In the genomic region with DNA sequence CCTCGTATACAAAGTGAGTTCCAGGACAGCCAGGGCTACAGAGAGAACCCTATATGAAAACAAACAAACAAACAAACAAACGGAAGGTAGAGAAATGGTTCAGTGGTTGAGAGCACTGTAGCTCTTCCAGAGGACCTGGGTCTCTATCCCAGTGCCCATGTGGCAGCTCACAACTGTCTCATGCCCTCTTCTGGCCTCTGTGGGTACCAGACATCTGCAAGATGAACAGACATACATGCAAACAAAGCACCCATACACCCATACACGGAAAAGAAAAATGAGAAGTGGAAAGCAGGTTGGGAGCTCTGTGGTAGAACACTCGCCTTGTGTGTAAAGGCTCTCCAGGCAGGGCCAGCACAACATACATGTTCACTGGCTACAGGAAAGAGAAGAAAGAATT, we compare ENCODE assay signal across 18 mouse cellular contexts. TPM values are rescaled to one million over a fixed set of nuclear protein-coding genes. Genes with fewer than 3 reads are reported as not detected.
DNase-seq lines count a peak whose midpoint lies in the region; ATAC-seq and TF ChIP-seq lines count a peak whose summit lies in the region.
"Had no signal": no experiment of that assay in that cellular context is flagged by ENCODE, and none has a peak within 500 bp of the region (broad histone marks: within the 10 kb centered on the region; RNA-seq: fewer than 3 reads in every experiment).

No protein-coding gene starts in this region.

- no peaks in the 10 kb centered on the region for H3K79me2 ChIP-seq in heart, adult 2 months (replicated peaks; ENCODE audit: control insufficient read depth, insufficient read depth, low read length)

- H3K9me3 ChIP-seq in heart, embryonic 12.5 days (replicated peaks), result no peaks in the 10 kb centered on the region
- no peaks in the 10 kb centered on the region for H3K9me3 ChIP-seq in hindbrain, embryonic 14.5 days (ENCODE audit: control insufficient read depth, low read length)
- no peaks in the 10 kb centered on the region for H3K9me3 ChIP-seq in lung, postnatal 0 days (ENCODE audit: low read length)
- H3K9me3 ChIP-seq: forebrain, embryonic 12.5 days; kidney, embryonic 15.5 days; midbrain, embryonic 12.5 days; neural tube, embryonic 13.5 days had no signal

- no peaks in the 10 kb centered on the region; the same call in 1 of the 2 replicates for H3K27me3 ChIP-seq in heart, adult 2 months (ENCODE audit: control insufficient read depth, insufficient read depth, low read length)
- H3K27me3 ChIP-seq in heart, embryonic 12.5 days (replicated peaks), result no peaks in the 10 kb centered on the region
- no peaks in the 10 kb centered on the region for H3K27me3 ChIP-seq in thymus, adult 2 months (ENCODE audit: control insufficient read depth, insufficient read depth, low read length)
- no peaks in the 10 kb centered on the region for H3K27me3 ChIP-seq in hindbrain, embryonic 14.5 days (ENCODE audit: control insufficient read depth, insufficient read depth, low read length)
- no peaks in the 10 kb centered on the region for H3K27me3 ChIP-seq in lung, postnatal 0 days (replicated peaks; ENCODE audit: insufficient read depth, low read length)
- H3K27me3 ChIP-seq: forebrain, embryonic 12.5 days; kidney, embryonic 15.5 days; midbrain, embryonic 12.5 days; neural tube, embryonic 13.5 days had no signal

- TF ChIP-seq EP300 in heart, adult 2 months (IDR thresholded peaks at IDR 0.05; ENCODE audit: insufficient read depth, low read depth, low read length), result no peak
- no peak for TF ChIP-seq EP300 in lung, postnatal 0 days (IDR thresholded peaks at IDR 0.05)

- 88% methylated on average over 4 of the region's 4 CpGs for WGBS in heart, adult 2 months
- 68% methylated on average over 4 of the region's 4 CpGs for WGBS in heart, embryonic 12.5 days
- WGBS in thymus, adult 2 months, result 72% methylated on average over 4 of the region's 4 CpGs
- 73% methylated on average over 4 of the region's 4 CpGs for WGBS in hindbrain, embryonic 14.5 days
- 64% methylated on average over 4 of the region's 4 CpGs for WGBS in lung, postnatal 0 days

- no peak for TF ChIP-seq POLR2A in heart, adult 2 months (IDR thresholded peaks at IDR 0.05; ENCODE audit: insufficient read depth, low read depth, low read length)
- no peak for TF ChIP-seq POLR2A in thymus, adult 2 months (IDR thresholded peaks at IDR 0.05; ENCODE audit: control insufficient read depth, extremely low read depth, insufficient read depth, low read length, poor library complexity)

- peak overlapping the region; percentile 20 for H3K27ac ChIP-seq in heart, adult 2 months
- no peak overlapping the region for H3K27ac ChIP-seq in heart, embryonic 12.5 days (ENCODE audit: poor library complexity, severe bottlenecking)
- no peak overlapping the region for H3K27ac ChIP-seq in thymus, adult 2 months (ENCODE audit: control insufficient read depth, insufficient read depth, low read length)
- no peak overlapping the region for H3K27ac ChIP-seq in hindbrain, embryonic 14.5 days
- H3K27ac ChIP-seq in lung, postnatal 0 days (ENCODE audit: low read length), result no peak overlapping the region
- H3K27ac ChIP-seq: forebrain, embryonic 12.5 days; hindbrain, postnatal 0 days; kidney, embryonic 15.5 days; midbrain, embryonic 12.5 days; neural tube, embryonic 13.5 days had no signal

- no peak for DNase-seq in heart, adult 2 months
- peak; percentile 39 for DNase-seq in thymus, postnatal 14 days
- no peak for DNase-seq in thymus, adult 2 months
- DNase-seq in induced T-regulatory cell, adult 2 months (ENCODE audit: low read depth), result peak; percentile 23
- DNase-seq in hindbrain, embryonic 14.5 days (ENCODE audit: low spot score), result no peak
- DNase-seq in lung, postnatal 0 days (ENCODE audit: low spot score), result no peak
- DNase-seq: cerebellum, postnatal 14 days; gastrocnemius, postnatal 25 days; layer of hippocampus, postnatal 36 days; lung, postnatal 4 days; right cerebral cortex, postnatal 25 days had no signal

- TF ChIP-seq CTCF in heart, adult 2 months (IDR thresholded peaks at IDR 0.05), result no peak
- no peak for TF ChIP-seq CTCF in thymus, adult 2 months (IDR thresholded peaks at IDR 0.05; ENCODE audit: borderline replicate concordance, control insufficient read depth, extremely low read depth, insufficient read depth, low read length, poor library complexity)
- TF ChIP-seq CTCF in lung, postnatal 0 days (IDR thresholded peaks at IDR 0.05), result no peak

- ATAC-seq in heart, embryonic 12.5 days (ENCODE audit: insufficient number of reproducible peaks, low FRiP score), result no peak
- no peak for ATAC-seq in hindbrain, embryonic 14.5 days (ENCODE audit: low FRiP score)
- ATAC-seq in lung, postnatal 0 days, result no peak
- ATAC-seq: hindbrain, postnatal 0 days had no signal

- no peak overlapping the region for H3K4me3 ChIP-seq in heart, adult 2 months
- no peak overlapping the region for H3K4me3 ChIP-seq in heart, embryonic 12.5 days
- H3K4me3 ChIP-seq in thymus, adult 2 months (ENCODE audit: control insufficient read depth, insufficient read depth, low read length), result no peak overlapping the region
- H3K4me3 ChIP-seq in hindbrain, embryonic 14.5 days (replicated peaks; ENCODE audit: low read length), result no peak overlapping the region
- no peak overlapping the region for H3K4me3 ChIP-seq in lung, postnatal 0 days (ENCODE audit: low read depth, low read length)
- H3K4me3 ChIP-seq: forebrain, embryonic 12.5 days; kidney, embryonic 15.5 days; midbrain, embryonic 12.5 days; neural tube, embryonic 13.5 days had no signal

- no peak overlapping the region for H3K9ac ChIP-seq in heart, adult 2 months (ENCODE audit: low read depth, low read length)
- no peak overlapping the region for H3K9ac ChIP-seq in heart, embryonic 12.5 days
- H3K9ac ChIP-seq in hindbrain, embryonic 14.5 days, result no peak overlapping the region
- no peak overlapping the region for H3K9ac ChIP-seq in lung, postnatal 0 days (replicated peaks; ENCODE audit: low read depth)
- H3K9ac ChIP-seq: forebrain, embryonic 12.5 days; kidney, embryonic 15.5 days; midbrain, embryonic 12.5 days; neural tube, embryonic 13.5 days had no signal

- H3K4me2 ChIP-seq in heart, embryonic 12.5 days, result no peak overlapping the region
- H3K4me2 ChIP-seq in hindbrain, embryonic 14.5 days (replicated peaks), result no peak overlapping the region
- H3K4me2 ChIP-seq in lung, postnatal 0 days (replicated peaks; ENCODE audit: low read depth, low read length), result no peak overlapping the region
- H3K4me2 ChIP-seq: forebrain, embryonic 12.5 days; heart, embryonic 11.5 days; kidney, embryonic 15.5 days; midbrain, embryonic 12.5 days; neural tube, embryonic 13.5 days had no signal

- intact Hi-C loops in heart, adult 2 months (cut with DNase I), result no loop called here

- H3K4me1 ChIP-seq in heart, adult 2 months (ENCODE audit: control insufficient read depth, insufficient read depth, low read length), result peaks cover 3% of the 10 kb centered on the region
- H3K4me1 ChIP-seq in heart, embryonic 12.5 days (replicated peaks), result peaks cover 10% of the 10 kb centered on the region
- no peaks in the 10 kb centered on the region for H3K4me1 ChIP-seq in thymus, adult 2 months (replicated peaks; ENCODE audit: control insufficient read depth, insufficient read depth, low read length)
- H3K4me1 ChIP-seq in hindbrain, embryonic 14.5 days (replicated peaks; ENCODE audit: control insufficient read depth, insufficient read depth, low read length), result peaks cover 6% of the 10 kb centered on the region; the same call in 1 of the 2 replicates
- no peaks in the 10 kb centered on the region for H3K4me1 ChIP-seq in lung, postnatal 0 days (ENCODE audit: insufficient read depth, low read depth, low read length)

- no peaks in the 10 kb centered on the region for H3K36me3 ChIP-seq in heart, adult 2 months (ENCODE audit: control insufficient read depth, insufficient read depth, low read length)
- H3K36me3 ChIP-seq in heart, embryonic 12.5 days, result no peaks in the 10 kb centered on the region
- H3K36me3 ChIP-seq in thymus, adult 2 months (ENCODE audit: control insufficient read depth, insufficient read depth, low read length), result no peaks in the 10 kb centered on the region
- H3K36me3 ChIP-seq in hindbrain, embryonic 14.5 days (replicated peaks; ENCODE audit: control insufficient read depth, insufficient read depth), result no peaks in the 10 kb centered on the region
- H3K36me3 ChIP-seq in lung, postnatal 0 days (ENCODE audit: insufficient read depth, low read length), result no peaks in the 10 kb centered on the region
- H3K36me3 ChIP-seq: forebrain, embryonic 12.5 days; kidney, embryonic 15.5 days; midbrain, embryonic 12.5 days; neural tube, embryonic 13.5 days had no signal

RNA-seq across cellular contexts. Expression of a gene that starts 27.1 kb away (rescaled TPM):
- total RNA-seq in heart, adult 2 months (2021), result 10 to 100 TPM; 27.0 to 28.7 TPM
- polyA plus RNA-seq in heart, adult 2 months (2012; rRNA removed), result 12.5 and 13.1 TPM in 2 replicates
- 80.9 and 87.1 TPM in 2 replicates for polyA plus RNA-seq in heart, embryonic 12.5 days (2016; fragmentation: Nextera tagmentation; extraction: Ambion mirVana)
- 53.5 and 74.9 TPM in 2 replicates for polyA plus RNA-seq in thymus, adult 2 months (2012; rRNA removed)
- polyA plus RNA-seq in hindbrain, embryonic 14.5 days (2014; fragmentation: Nextera tagmentation; extraction: Ambion mirVana), result 132 and 134 TPM in 2 replicates
- 44.9 and 47.5 TPM in 2 replicates for polyA plus RNA-seq in lung, postnatal 0 days (2015; fragmentation: Nextera tagmentation; extraction: Ambion mirVana)

RNA-seq across cellular contexts. Expression of a gene that starts 34.6 kb away (rescaled TPM):
- total RNA-seq in heart, adult 2 months (2021), result 10 to 100 TPM; 24.0 to 24.8 TPM
- polyA plus RNA-seq in heart, adult 2 months (2012; rRNA removed), result 18.6 and 27.4 TPM in 2 replicates
- polyA plus RNA-seq in heart, embryonic 12.5 days (2016; fragmentation: Nextera tagmentation; extraction: Ambion mirVana), result 33.7 and 36.1 TPM in 2 replicates
- 42.9 and 49.5 TPM in 2 replicates for polyA plus RNA-seq in thymus, adult 2 months (2012; rRNA removed)
- 39.1 and 42.1 TPM in 2 replicates for polyA plus RNA-seq in hindbrain, embryonic 14.5 days (2014; fragmentation: Nextera tagmentation; extraction: Ambion mirVana)
- polyA plus RNA-seq in lung, postnatal 0 days (2015; fragmentation: Nextera tagmentation; extraction: Ambion mirVana), result 20.5 and 24.0 TPM in 2 replicates

RNA-seq across cellular contexts. Expression of a gene that starts 38.2 kb away (rescaled TPM):
- under 1 TPM; 0.65 to 0.98 TPM for total RNA-seq in heart, adult 2 months (2021)
- 3.9 TPM in 2 replicates for polyA plus RNA-seq in heart, adult 2 months (2012; rRNA removed)
- 2.9 and 3.2 TPM in 2 replicates for polyA plus RNA-seq in heart, embryonic 12.5 days (2016; fragmentation: Nextera tagmentation; extraction: Ambion mirVana)
- polyA plus RNA-seq in thymus, adult 2 months (2012; rRNA removed), result 1.9 and 2.0 TPM in 2 replicates
- 43.8 and 45.9 TPM in 2 replicates for polyA plus RNA-seq in hindbrain, embryonic 14.5 days (2014; fragmentation: Nextera tagmentation; extraction: Ambion mirVana)
- 3.4 and 3.8 TPM in 2 replicates for polyA plus RNA-seq in lung, postnatal 0 days (2015; fragmentation: Nextera tagmentation; extraction: Ambion mirVana)

RNA-seq across cellular contexts. Expression of a gene that starts 53.5 kb away (rescaled TPM):
- total RNA-seq in heart, adult 2 months (2021), result 10 to 100 TPM; 11.3 to 12.5 TPM
- polyA plus RNA-seq in heart, adult 2 months (2012; rRNA removed), result 11.9 and 16.9 TPM in 2 replicates
- 4.5 and 5.4 TPM in 2 replicates for polyA plus RNA-seq in heart, embryonic 12.5 days (2016; fragmentation: Nextera tagmentation; extraction: Ambion mirVana)
- 48.0 and 50.4 TPM in 2 replicates for polyA plus RNA-seq in thymus, adult 2 months (2012; rRNA removed)
- 15.0 and 16.0 TPM in 2 replicates for polyA plus RNA-seq in hindbrain, embryonic 14.5 days (2014; fragmentation: Nextera tagmentation; extraction: Ambion mirVana)
- 11.8 and 12.1 TPM in 2 replicates for polyA plus RNA-seq in lung, postnatal 0 days (2015; fragmentation: Nextera tagmentation; extraction: Ambion mirVana)

Comparison
In these comparisons a context has a peak if more than half of its experiments do, and no peak if none do; other contexts are left out.
1. DNase-seq: peak in thymus, postnatal 14 days (single experiment) and induced T-regulatory cell, adult 2 months (single experiment); none in heart, adult 2 months (0 of 2), thymus, adult 2 months (single experiment), hindbrain, embryonic 14.5 days (single experiment) and lung, postnatal 0 days (single experiment).